10 mouse cellular contexts compared by ENCODE assay signal in the genomic region with DNA sequence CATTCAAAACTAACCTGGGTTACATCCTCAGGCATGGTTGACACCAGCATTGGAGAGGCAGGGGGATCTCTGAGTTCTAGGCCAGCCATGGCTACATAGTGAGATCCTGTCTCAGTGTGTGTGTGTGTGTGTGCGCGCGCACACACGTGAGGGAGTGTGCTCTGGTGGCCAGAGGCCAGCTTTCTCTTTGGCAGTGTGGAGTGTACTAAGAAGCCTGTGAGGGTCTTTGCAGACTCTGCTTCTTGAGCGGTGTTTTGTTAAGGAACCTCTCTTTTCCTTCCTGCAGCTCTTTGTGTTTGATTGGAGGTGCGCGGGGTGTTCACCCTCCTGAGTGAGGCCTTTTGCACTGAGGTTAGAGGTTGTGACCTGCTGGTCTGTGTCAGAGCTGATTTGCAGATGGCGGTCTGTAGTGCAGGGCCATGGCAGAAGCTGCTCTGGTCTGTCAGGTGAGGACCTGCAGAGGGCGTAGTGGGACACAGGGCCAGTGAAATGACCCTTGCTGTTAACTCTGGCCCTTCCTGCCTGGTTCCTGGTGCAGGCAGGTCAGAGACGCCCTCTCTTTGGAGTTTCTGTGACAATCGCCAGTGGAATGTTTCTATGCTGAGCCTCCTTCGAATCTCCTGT. TPM values are rescaled to one million over a fixed set of nuclear protein-coding genes. Genes with fewer than 3 reads are reported as not detected.
DNase-seq lines count a peak whose midpoint lies in the region; ATAC-seq and TF ChIP-seq lines count a peak whose summit lies in the region.
"Had no signal": no experiment of that assay in that cellular context is flagged by ENCODE, and none has a peak within 500 bp of the region (broad histone marks: within the 10 kb centered on the region; RNA-seq: fewer than 3 reads in every experiment).

No protein-coding gene starts in this region.

- intact Hi-C loops in left cerebral cortex, postnatal 36 days (cut with DNase I), result no loop called here

- no peak overlapping the region for H3K4me3 ChIP-seq in kidney, adult 2 months (ENCODE audit: insufficient read depth, low read depth, low read length)
- H3K4me3 ChIP-seq in midbrain, embryonic 13.5 days (replicated peaks), result no peak overlapping the region
- no peak overlapping the region for H3K4me3 ChIP-seq in midbrain, embryonic 15.5 days

- no peak for ATAC-seq in midbrain, embryonic 13.5 days
- no peak for ATAC-seq in midbrain, embryonic 15.5 days (replicated peaks)

- 52% methylated on average over 12 of the region's 12 CpGs for WGBS in kidney, adult 2 months
- WGBS in midbrain, embryonic 13.5 days, result 66% methylated on average over 12 of the region's 12 CpGs
- 67% methylated on average over 12 of the region's 12 CpGs for WGBS in midbrain, embryonic 15.5 days

- H3K4me2 ChIP-seq in midbrain, embryonic 13.5 days (replicated peaks), result no peak overlapping the region
- no peak overlapping the region for H3K4me2 ChIP-seq in midbrain, embryonic 15.5 days

- no peaks in the 10 kb centered on the region for H3K9me3 ChIP-seq in midbrain, embryonic 13.5 days
- H3K9me3 ChIP-seq in midbrain, embryonic 15.5 days, result no peaks in the 10 kb centered on the region

- no peak overlapping the region; the same call in 1 of the 2 replicates for H3K9ac ChIP-seq in midbrain, embryonic 13.5 days (replicated peaks)
- H3K9ac ChIP-seq in midbrain, embryonic 15.5 days, result no peak overlapping the region

- peaks cover 51% of the 10 kb centered on the region for H3K4me1 ChIP-seq in kidney, adult 2 months (ENCODE audit: control insufficient read depth, insufficient read depth, low read length)
- H3K4me1 ChIP-seq in midbrain, embryonic 13.5 days (replicated peaks), result peaks cover 82% of the 10 kb centered on the region
- peaks cover 65% of the 10 kb centered on the region for H3K4me1 ChIP-seq in midbrain, embryonic 15.5 days

- peak; percentile 58 to 61 for DNase-seq in cerebellum, postnatal 10 days
- no peak for DNase-seq in cerebellum, postnatal 36 days
- no peak for DNase-seq in kidney, adult 2 months
- no peak for DNase-seq in kidney, adult 8-10 months
- no peak for DNase-seq in embryo, embryonic 11 days
- no peak for DNase-seq in left cerebral cortex, postnatal 36 days (ENCODE audit: low spot score in 2 of 2)
- DNase-seq: cerebellum, adult 11-12 months; retina, postnatal 1 day had no signal

- H3K36me3 ChIP-seq in kidney, adult 2 months (ENCODE audit: control insufficient read depth, insufficient read depth, low read length), result no peaks in the 10 kb centered on the region
- peaks cover 8% of the 10 kb centered on the region; the same call in 1 of the 2 replicates for H3K36me3 ChIP-seq in midbrain, embryonic 13.5 days
- no peaks in the 10 kb centered on the region for H3K36me3 ChIP-seq in midbrain, embryonic 15.5 days (replicated peaks)

- peak; percentile 48 for TF ChIP-seq CTCF in kidney, adult 2 months (conservative IDR thresholded peaks at IDR 0.05; ENCODE audit: insufficient read depth, insufficient read length, low read depth, low read length)

- no peaks in the 10 kb centered on the region for H3K27me3 ChIP-seq in kidney, adult 2 months (replicated peaks; ENCODE audit: control insufficient read depth, insufficient read depth, low read length)
- H3K27me3 ChIP-seq in midbrain, embryonic 13.5 days, result no peaks in the 10 kb centered on the region
- no peaks in the 10 kb centered on the region for H3K27me3 ChIP-seq in midbrain, embryonic 15.5 days (replicated peaks)

- no peak overlapping the region for H3K27ac ChIP-seq in kidney, adult 2 months (ENCODE audit: insufficient read depth, low read depth, low read length)
- H3K27ac ChIP-seq in midbrain, embryonic 13.5 days, result peak overlapping the region; percentile 59
- no peak overlapping the region for H3K27ac ChIP-seq in midbrain, embryonic 15.5 days

- no peak for TF ChIP-seq POLR2A in kidney, adult 2 months (IDR thresholded peaks at IDR 0.05; ENCODE audit: low read depth, low read length)

RNA-seq across cellular contexts. Expression of a gene that starts 7.8 kb away (rescaled TPM):
- polyA plus RNA-seq in kidney, adult 2 months (2012; rRNA removed), result 42.5 and 43.5 TPM in 2 replicates
- polyA plus RNA-seq in midbrain, embryonic 13.5 days (2015; fragmentation: Nextera tagmentation; extraction: Ambion mirVana), result 68.4 and 77.5 TPM in 2 replicates
- polyA plus RNA-seq in midbrain, embryonic 15.5 days (2015; fragmentation: Nextera tagmentation; extraction: Ambion mirVana), result 85.4 and 92.2 TPM in 2 replicates
- total RNA-seq in left cerebral cortex, postnatal 36 days (2021), result 100 to 1,000 TPM; 257 to 259 TPM

Comparison
In these comparisons a context has a peak if more than half of its experiments do, and no peak if none do; other contexts are left out.
1. DNase-seq: peak in cerebellum, postnatal 10 days (2 of 2); none in cerebellum, postnatal 36 days (0 of 2), kidney, adult 2 months (single experiment), kidney, adult 8-10 months (0 of 2), embryo, embryonic 11 days (single experiment) and left cerebral cortex, postnatal 36 days (0 of 2).